Mouse (Mus musculus) C2C12 (cell line): ENCODE data around the gene Cd83.

Experiments used
- CTCF ChIP-seq: IDR thresholded peaks from one replicate; pipeline ENCODE4 v1.5.1; 2011; ENCODE audit not compliant: control insufficient read depth, insufficient read depth, insufficient read length
- MAX ChIP-seq: IDR thresholded peaks from one replicate; pipeline ENCODE4 v1.6.1; 2011; ENCODE audit warnings: mild to moderate bottlenecking, control low read depth
- MYOD1 ChIP-seq: IDR thresholded peaks from one replicate; pipeline ENCODE4 v1.6.1; 2011; ENCODE audit warnings: low read depth; ENCODE audit not compliant: control insufficient read depth, insufficient read length
- MYOG ChIP-seq: IDR thresholded peaks from one replicate; pipeline ENCODE4 v1.6.1; 2011; ENCODE audit not compliant: control insufficient read depth, insufficient read length; ENCODE audit errors: extremely low read depth

- TF ChIP-seq CTCF (no peak), MAX (no peak), MYOG (no peak), MYOD1 (no peak)
Measured at GRCm38 (mm10) chr13:43804648-43805047, 20.1 kb downstream of the Cd83 start.
